Mouse (Mus musculus) MEL (cell line): ENCODE results near the gene Msrb2.

Source experiments
- CTCF ChIP-seq, 3 experiments: IDR thresholded peaks in 2 of 3; conservative IDR thresholded peaks in 1 of 3; 2 replicates each; pipeline ENCODE4 v1.5.1; 2011 to 2012; ENCODE audit warnings: low read length in 3 of 3, low read depth in 2 of 3, mild to moderate bottlenecking in 2 of 3, improper control_type of control experiment in 1 of 3, inconsistent platforms in 1 of 3, mixed read lengths in 1 of 3, moderate library complexity in 1 of 3; ENCODE audit not compliant: control insufficient read depth in 1 of 3, insufficient read depth in 1 of 3, poor library complexity in 1 of 3, severe bottlenecking in 1 of 3
- E2F4 ChIP-seq: IDR thresholded peaks from 2 replicates; pipeline ENCODE4 v1.6.1; 2011; ENCODE audit warnings: low read depth, low read length, improper control_type of control experiment, borderline replicate concordance
- ELF1 ChIP-seq: IDR thresholded peaks from 2 replicates; pipeline ENCODE4 v1.6.1; 2014; ENCODE audit warnings: low read depth, mild to moderate bottlenecking, inconsistent platforms, low read length, improper control_type of control experiment, moderate library complexity
- GATA1 ChIP-seq: IDR thresholded peaks from 2 replicates; pipeline ENCODE4 v1.6.1; 2011; ENCODE audit warnings: low read depth, low read length, improper control_type of control experiment
- JUND ChIP-seq: IDR thresholded peaks from 2 replicates; pipeline ENCODE4 v1.6.1; 2011; ENCODE audit warnings: low read depth, mild to moderate bottlenecking, improper control_type of control experiment, low read length
- KAT2A ChIP-seq: conservative IDR thresholded peaks from 2 replicates; pipeline ENCODE4 v1.6.1; 2012; ENCODE audit warnings: low read depth, low read length, improper control_type of control experiment, inconsistent platforms
- MAFK ChIP-seq: IDR thresholded peaks from 2 replicates; pipeline ENCODE4 v1.6.1; 2011; ENCODE audit warnings: low read depth, mild to moderate bottlenecking, low read length, improper control_type of control experiment, borderline replicate concordance
- NRF1 ChIP-seq: IDR thresholded peaks from 2 replicates; pipeline ENCODE4 v1.6.1; 2014; ENCODE audit warnings: low read depth, mild to moderate bottlenecking, inconsistent platforms, low read length, improper control_type of control experiment, moderate library complexity; ENCODE audit not compliant: poor library complexity, insufficient read depth, severe bottlenecking
- POLR2A ChIP-seq, 2 experiments: IDR thresholded peaks; 2 replicates each; pipeline ENCODE4 v1.6.1; 2011 to 2012; ENCODE audit warnings: low read length in 2 of 2, mild to moderate bottlenecking in 2 of 2, control low read depth in 1 of 2, improper control_type of control experiment in 1 of 2, low read depth in 1 of 2, moderate library complexity in 1 of 2; ENCODE audit not compliant: control insufficient read depth in 1 of 2, insufficient read depth in 1 of 2, poor library complexity in 1 of 2
- POLR2AphosphoS2 ChIP-seq: IDR thresholded peaks from 2 replicates; pipeline ENCODE4 v1.6.1; 2011; ENCODE audit warnings: low read length, improper control_type of control experiment
- TBP ChIP-seq: IDR thresholded peaks from 2 replicates; pipeline ENCODE4 v1.8.0; 2011; ENCODE audit warnings: low read depth, low read length, improper control_type of control experiment
- USF2 ChIP-seq, 2 experiments: IDR thresholded peaks; 2 replicates each; pipeline ENCODE4 v1.6.1; 2011 to 2012; ENCODE audit warnings: improper control_type of control experiment in 2 of 2, low read length in 2 of 2, borderline replicate concordance in 1 of 2, inconsistent platforms in 1 of 2, low read depth in 1 of 2, mild to moderate bottlenecking in 1 of 2; ENCODE audit not compliant: insufficient read depth in 1 of 2

- no peak for TF ChIP-seq ELF1
- no peak for TF ChIP-seq MAFK
- TF ChIP-seq CTCF (IDR thresholded peaks at IDR 0.05 in 2 of 3, conservative IDR thresholded peaks at IDR 0.05 in 1 of 3; ENCODE audit: control insufficient read depth in 1 of 3, insufficient read depth in 1 of 3, low read depth in 2 of 3, low read length in 3 of 3, poor library complexity in 1 of 3, severe bottlenecking in 1 of 3), result no peak
- TF ChIP-seq NRF1, result no peak
- no peak for TF ChIP-seq POLR2A (IDR thresholded peaks at IDR 0.05; ENCODE audit: control insufficient read depth in 1 of 2, insufficient read depth in 1 of 2, low read depth in 1 of 2, low read length in 2 of 2, poor library complexity in 1 of 2)
- no peak for TF ChIP-seq GATA1
- TF ChIP-seq KAT2A, result no peak
- TF ChIP-seq JUND, result no peak
- no peak for TF ChIP-seq E2F4
- no peak for TF ChIP-seq POLR2AphosphoS2
- TF ChIP-seq TBP, result no peak
- no peak for TF ChIP-seq USF2 (IDR thresholded peaks at IDR 0.05; ENCODE audit: borderline replicate concordance in 1 of 2, insufficient read depth in 1 of 2, low read depth in 1 of 2, low read length in 2 of 2)
Observed at GRCm38 (mm10) chr2:19367114-19367513, 4.1 kb upstream of the Msrb2 start.
